Mouse (Mus musculus): Measurements from ENCODE around the gene Alg3.

The Alg3 gene

GRCm38 (mm10) chr16:20611357-20612227 is at the start of gene Alg3, which contains the start of the genes Eef1akmt4 and Gm49333:
Gene Alg3, minus strand, starts transcription at chr16:20611735.
Gene Eef1akmt4, plus strand, starts transcription at chr16:20611593.
Gene Gm49333, plus strand, starts transcription at chr16:20611610.
- peak; percentile 91 for DNase-seq (ENCODE audit: low read depth)

- no peak for DNase-seq (ENCODE audit: low read depth)
These were observed 46.1 kb upstream of the Alg3 start for GRCm38 (mm10) chr16:20657661-20658060.

GRCm38 (mm10) chr16:20653315-20653714 is 41.8 kb upstream of the Alg3 start:
- no peak for DNase-seq (ENCODE audit: low read depth)

- DNase-seq (ENCODE audit: low read depth): no peak
These were observed 40.4 kb upstream of the Alg3 start for GRCm38 (mm10) chr16:20651947-20652310.

DNA sequence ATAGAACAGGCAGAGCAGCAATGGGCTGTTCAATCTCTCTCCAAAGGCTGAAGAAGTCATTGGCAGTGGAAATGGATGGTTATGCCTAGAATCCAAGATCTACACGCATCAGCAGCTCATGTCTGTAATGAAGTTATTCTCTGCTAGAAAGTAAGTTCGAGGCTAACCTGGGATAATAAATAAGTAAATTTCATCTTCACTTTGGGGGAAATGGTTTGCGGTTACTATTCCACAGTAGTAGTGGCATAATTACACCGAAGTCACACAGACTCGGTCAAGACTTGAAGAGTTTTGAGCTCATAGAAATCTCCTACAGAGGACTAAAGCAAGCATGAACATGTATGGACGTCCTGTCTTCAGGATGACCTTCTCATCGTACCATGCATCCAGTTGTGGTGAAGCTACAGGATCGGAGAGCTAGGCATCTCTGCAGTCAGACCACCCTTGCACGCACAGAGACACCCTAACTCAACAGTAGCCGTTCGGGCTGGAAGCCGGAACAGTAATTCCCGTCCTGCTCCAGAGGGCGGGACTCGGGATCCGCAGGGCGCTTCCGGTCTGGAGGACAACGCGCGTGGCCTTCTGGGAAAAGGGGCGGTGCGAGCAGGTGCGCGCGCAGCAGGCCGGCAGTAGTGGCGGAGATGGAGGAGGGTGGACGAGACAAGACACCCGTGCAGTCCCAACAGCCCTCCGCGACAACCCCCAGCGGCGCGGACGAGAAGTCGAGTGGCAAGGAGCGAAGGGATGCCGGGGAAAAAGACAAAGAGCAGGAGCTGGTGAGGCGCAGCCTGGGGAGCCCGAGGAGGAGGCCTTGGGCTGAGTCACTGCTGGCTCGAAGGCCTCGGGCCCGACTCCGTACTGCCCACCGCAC is 39.8 kb upstream of the Alg3 start, which contains the start of gene Psmd2:
Psmd2 (plus strand) TSS at position 577 of the 871 bp plus-strand sequence.
- peak; percentile 91 for DNase-seq (ENCODE audit: low read depth)

- no peak for DNase-seq (ENCODE audit: low read depth)
These were observed 32.4 kb upstream of the Alg3 start for GRCm38 (mm10) chr16:20643911-20644310.

- DNase-seq (ENCODE audit: low read depth): peak; percentile 58
These were observed 30.6 kb upstream of the Alg3 start for GRCm38 (mm10) chr16:20642161-20642560.

DNA sequence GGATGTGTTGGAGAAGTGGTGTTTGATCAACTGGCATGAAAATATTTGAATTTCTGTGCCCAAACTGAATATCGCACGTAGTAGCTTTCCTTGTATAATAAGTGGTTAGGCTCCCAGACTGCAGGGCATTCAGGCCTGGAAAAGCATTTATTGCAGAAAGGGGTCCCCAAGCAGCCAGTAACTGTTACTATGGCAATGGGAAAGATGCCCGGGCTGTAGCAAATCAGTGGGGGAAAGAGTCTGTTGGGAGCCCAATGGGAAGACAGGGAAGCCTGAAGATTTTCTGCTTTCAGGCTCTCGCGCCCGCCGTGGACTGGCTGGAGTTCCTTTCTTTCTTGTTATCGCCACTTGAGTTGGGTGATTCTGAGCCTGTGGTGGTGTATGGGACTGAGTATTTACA is 26.8 kb upstream of the Alg3 start:
- no peak for DNase-seq (ENCODE audit: low read depth)

DNA sequence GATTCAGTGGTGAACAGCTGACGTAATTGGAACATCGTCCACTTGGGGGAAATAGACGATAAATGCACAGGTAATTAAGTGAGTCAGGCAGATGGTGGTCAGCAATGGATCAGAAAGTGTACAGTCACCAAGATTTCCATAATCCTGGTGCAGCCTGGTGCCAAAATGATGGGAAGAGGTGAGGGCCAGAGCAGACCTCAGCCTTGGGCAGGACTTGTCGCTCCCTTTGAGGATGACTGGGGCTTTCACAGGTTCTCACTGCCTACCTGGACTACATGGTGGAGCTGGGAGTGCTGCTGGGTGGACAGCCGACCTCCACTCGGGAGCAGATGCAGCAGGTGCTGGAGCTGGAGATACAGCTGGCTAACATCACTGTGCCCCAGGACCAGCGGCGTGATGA is 25.9 kb upstream of the Alg3 start:
- no peak for DNase-seq (ENCODE audit: low read depth)

- no peak for DNase-seq (ENCODE audit: low read depth)
These were observed 18.4 kb upstream of the Alg3 start, which contains the start of gene Ece2 for GRCm38 (mm10) chr16:20629731-20630634. Gene Ece2, plus strand, starts transcription at chr16:20629828.

- DNase-seq (ENCODE audit: low read depth): no peak
These were observed 17.4 kb upstream of the Alg3 start for GRCm38 (mm10) chr16:20628871-20629391.

GRCm38 (mm10) chr16:20623211-20623610 is 11.7 kb upstream of the Alg3 start:
- no peak for DNase-seq (ENCODE audit: low read depth)

- peak; percentile 44 for DNase-seq (ENCODE audit: low read depth)
These were observed 10.6 kb upstream of the Alg3 start for GRCm38 (mm10) chr16:20621991-20622685.

DNA sequence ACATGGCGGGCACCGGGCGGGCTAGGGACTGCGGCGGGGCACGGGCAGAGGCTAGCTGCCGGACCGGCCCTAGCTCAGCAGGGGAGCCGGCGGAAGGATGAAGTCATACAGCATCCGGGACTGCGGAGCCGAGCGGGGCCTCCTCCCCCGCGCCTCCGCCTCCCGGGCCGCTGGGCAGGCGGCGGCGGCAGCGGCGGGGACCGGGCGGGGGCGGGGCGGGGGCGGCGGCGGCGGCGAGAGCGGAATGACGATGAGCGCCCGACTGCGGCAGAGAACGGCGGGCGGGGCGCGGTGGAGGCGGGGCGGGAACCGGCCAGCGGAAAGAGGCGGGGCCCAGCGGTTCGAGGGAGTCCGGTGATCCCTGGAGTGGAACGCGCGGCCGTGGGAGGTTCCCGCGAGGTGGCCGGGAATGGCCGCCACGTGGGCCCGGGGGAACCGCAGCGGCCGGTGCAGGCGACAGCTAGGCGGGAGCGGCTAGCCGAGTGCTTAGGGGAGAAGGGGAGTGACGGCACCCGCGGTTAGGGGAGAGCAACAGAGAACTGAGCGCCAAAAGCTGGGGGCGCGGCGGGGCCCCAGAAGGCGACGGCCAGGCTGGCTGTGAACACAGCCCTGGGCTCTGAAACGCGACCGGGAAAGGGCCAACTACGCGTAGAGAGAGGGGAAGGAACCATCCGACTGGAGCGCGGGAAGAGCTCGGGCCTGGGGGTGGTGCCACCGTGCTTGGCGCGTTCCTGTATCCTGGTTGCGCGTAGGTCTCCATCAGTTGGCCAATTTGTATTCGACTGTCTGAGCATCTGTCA is 9.9 kb upstream of the Alg3 start, which contains the start of gene Camk2n2:
Camk2n2 (minus strand) TSS at position 97 of the 800 bp plus-strand sequence.
- DNase-seq (ENCODE audit: low read depth): no peak

GRCm38 (mm10) chr16:20620751-20621190 is 9.2 kb upstream of the Alg3 start:
- peak; percentile 33 for DNase-seq (ENCODE audit: low read depth)

DNA sequence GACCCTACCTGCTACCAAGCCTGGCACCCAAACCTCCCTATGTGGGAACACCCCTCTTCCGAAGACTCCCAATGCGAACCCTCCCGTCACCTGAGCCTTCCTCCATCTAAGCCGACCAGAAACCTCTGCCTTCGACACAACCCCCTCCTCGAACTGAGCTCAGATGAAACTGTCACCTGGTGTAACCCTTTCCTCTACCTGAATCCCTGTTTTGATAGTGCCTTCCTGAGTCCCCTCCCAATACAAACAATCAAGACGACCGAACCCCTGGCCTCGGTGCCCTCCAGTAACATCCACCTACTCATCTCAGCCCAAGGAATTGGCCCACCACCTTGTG is 8.8 kb upstream of the Alg3 start:
- DNase-seq (ENCODE audit: low read depth): peak; percentile 24

DNA sequence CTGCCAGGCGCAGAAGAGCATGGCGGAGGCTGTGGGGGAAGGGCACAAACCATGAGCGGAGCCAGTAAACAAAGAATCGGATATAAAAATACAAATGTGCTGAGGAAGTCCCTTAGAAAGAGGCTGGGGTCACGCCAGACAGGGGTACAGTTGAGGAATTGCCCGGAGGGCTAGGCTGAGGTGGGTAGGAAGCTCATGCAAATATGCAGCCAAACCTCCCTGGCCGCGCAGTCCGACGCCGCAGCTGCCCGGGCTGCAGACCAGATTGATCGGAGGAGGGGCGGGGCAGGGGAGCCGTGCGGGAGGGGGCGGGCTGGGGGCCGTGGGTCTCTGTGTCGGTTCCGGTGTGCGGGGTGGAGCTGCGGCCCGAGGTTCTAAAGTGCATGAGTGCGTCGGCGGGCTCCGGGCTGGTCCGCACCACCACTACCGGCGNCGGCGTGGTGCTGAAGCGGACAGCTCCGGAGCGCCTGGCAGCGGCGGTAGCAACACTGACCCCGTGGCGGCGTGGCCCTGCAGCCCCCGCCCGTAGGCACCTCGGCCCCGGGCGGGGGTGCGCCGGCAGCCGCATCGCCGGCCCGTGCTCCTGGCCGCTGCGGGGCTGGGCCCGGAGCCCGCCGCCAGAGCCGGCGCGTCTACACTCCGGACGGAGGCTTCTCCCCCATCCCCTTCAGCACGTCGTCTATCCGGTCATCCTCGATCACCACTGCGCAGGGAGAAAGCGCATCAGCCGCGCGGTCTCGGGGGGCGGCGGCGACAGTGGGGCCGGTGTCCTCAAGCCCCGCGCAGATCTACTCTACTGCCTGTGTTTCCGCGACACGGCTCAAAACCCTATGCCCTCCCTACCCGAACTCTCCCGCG is 8.2 kb upstream of the Alg3 start:
- DNase-seq (ENCODE audit: low read depth): peak; percentile 30

GRCm38 (mm10) chr16:20610501-20611356 is 806 bp downstream of the Alg3 start:
- peak; percentile 91 for DNase-seq (ENCODE audit: low read depth)
